Mouse (Mus musculus): ENCODE results near the gene Ankfn1. TPM values are rescaled to one million over a fixed set of nuclear protein-coding genes. Genes with fewer than 3 reads are reported as not detected.

The Ankfn1 gene
- total RNA-seq, 2 experiments from 2014 or later = 0.88 to 1.3 TPM

DNA sequence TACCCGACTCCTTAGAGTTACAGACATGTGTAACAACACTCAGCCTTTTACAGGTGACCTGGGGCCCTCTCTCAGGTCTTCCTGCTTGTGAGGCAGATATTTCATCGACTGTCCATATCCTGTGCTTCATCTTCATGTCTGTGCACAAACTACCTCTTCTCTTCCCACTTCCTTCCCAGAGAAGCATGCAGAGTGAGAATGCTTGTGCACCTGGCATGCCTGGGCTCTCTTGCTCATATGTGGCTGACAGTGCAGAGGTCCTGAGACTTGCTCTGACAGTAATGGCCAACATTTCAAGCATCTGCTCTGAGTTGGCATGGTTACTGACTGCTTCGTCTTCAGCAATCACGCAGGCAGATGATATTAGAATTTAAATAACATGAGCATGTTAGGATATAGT, 83.8 kb downstream of the Ankfn1 start:
- no peak for DNase-seq (ENCODE audit: low spot score in 2 of 2)

GRCm38 (mm10) chr11:89676922-89677321, 100.5 kb downstream of the Ankfn1 start:
- DNase-seq (ENCODE audit: low spot score in 2 of 2) = no peak

DNA sequence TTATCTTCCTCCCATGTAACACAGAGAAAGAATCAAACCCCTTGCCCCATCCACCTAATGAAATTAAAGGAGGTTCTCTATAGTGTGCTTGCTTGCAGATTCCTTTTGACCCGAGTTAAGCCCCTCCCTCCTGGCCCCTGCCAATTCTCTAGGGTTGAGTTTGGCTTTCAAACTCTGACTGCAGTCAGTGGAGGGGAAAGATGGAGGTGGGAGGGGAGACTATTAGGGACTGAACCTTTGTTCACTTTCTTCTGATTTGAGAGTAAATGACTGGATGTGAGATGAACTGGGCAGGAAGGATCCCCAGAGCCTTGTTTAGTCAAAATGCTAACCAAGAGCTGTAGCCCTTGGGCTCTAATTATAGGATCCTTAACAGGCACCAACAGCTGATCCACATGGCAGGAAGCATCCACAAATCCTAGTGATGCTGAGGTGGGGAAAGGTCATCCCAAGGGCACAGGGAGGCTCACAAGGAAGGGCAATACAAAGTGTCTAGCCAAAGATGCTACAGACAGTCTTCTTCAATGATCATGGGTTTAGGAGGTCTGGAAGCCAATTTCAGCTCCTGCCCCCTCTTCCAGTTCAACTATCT, 103.4 kb downstream of the Ankfn1 start:
- DNase-seq (ENCODE audit: low spot score in 2 of 2) = no peak

- no peak for DNase-seq (ENCODE audit: low spot score in 2 of 2)
Measured at GRCm38 (mm10) chr11:89672510-89673085, 104.9 kb downstream of the Ankfn1 start.

DNA sequence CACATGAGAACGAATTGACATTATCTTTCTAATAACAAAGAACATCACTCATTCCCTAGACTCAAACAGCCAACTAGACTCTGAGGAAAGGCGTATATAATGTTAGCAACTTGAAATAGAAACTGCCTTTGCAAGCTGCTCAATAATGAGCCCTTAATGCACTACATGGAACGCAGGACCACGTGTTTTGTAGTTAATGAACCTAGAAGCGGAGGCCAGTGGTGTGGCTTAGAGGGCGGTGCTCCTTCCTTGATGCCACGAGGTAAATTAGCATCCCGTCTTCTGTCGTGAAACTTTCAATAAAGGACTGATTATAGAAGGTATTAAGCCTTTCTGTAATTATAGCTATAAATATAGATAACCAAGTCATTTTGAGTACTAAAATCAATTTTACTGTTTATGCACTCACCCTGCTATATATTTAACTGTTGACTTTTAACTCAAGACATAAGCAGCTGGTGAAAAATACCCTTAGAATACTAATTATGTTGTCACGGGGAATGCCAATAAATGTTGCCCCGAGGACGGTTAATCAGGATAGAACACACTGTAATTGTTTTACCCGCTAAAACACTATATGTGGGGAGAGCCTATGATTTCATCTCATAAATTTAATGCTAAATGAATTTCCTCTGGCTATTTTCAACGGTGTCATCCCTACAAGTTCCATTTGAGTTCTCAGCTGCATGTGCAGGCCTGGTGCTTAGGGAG, 112.1 kb downstream of the Ankfn1 start:
- no peak for DNase-seq (ENCODE audit: low spot score in 2 of 2)

DNA sequence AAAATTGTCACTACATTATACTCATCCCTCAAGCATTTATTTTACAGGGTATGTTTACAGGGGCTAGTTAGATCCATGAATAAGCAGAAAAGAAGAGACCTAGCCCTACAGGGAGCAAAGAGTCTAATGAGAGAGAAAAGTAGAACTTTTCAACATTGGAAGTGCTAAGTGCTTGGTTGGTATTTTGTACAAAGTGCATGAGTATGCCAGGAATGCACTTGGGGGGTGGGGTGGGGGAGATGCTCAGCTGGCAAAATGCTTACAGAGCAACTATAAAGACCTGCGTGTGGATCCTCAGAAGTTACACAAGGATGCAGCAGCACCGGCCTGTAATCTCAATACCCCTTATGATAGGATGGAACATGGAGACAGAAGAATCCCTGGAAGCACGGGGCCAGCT, 118.4 kb downstream of the Ankfn1 start:
- no peak for DNase-seq (ENCODE audit: low spot score in 2 of 2)

DNA sequence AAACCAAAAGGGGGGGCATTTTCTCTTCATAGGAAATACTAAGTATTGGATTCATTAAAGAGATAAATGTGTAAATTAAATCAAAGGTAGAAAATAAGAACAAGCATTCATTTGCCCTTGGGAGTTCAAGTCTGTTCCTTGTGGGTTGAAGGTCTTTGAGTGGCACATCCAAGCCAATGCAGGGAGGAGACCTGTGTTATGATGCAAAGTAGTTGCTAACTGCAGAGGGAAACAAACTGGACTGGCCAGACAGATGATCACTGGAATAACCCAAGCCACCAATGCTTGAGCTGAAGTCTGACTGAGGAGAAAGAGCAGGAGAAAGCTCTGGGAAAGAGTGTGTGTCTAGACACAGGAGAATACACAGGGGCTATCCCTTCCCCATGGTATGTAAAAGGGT, 120.9 kb downstream of the Ankfn1 start:
- DNase-seq (ENCODE audit: low spot score in 2 of 2) = no peak

- no peak for DNase-seq (ENCODE audit: low spot score in 2 of 2)
Measured at GRCm38 (mm10) chr11:89635740-89636139, 141.7 kb downstream of the Ankfn1 start.

DNA sequence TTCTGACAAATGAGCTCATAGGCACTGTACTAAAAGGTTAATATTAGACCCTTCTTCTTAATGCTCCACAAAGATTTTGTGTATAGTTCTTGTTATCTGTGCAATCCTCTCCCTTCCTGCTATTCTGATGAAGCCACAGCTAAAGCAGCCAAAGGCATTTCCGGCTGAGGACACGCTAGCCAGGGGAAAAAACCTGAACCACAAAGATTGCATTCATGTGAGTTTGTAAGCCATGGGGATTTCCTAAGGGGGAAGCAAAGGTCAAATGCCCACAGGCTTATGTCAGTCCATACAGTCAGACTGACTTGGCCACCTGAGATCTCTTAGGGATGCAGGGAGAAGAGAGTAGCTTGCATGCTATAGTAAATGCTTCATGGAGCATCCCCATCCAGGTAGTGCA, 146.1 kb downstream of the Ankfn1 start:
- no peak for DNase-seq (ENCODE audit: low spot score in 2 of 2)

DNA sequence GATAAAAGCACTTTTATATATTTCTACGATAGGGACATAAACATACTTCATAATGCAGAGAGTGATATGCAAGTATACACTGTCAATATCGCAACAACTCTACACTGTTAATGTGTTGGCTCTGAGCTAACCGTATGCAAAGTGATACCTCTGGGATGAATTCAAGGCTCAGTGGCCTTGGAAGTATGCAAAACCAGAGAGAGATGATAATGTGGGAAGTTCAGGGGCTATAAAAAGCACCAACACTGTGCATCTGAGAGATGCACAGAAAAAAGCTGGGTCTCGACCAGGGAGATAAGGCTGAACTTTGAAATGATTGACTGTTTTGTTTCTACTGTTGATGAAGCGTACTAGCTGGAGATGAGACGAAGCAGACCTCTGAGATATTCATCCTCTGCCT, 148.9 kb downstream of the Ankfn1 start:
- DNase-seq (ENCODE audit: low spot score in 2 of 2) = no peak

- no peak for DNase-seq (ENCODE audit: low spot score in 2 of 2)
Measured at GRCm38 (mm10) chr11:89627232-89627631, 150.2 kb downstream of the Ankfn1 start.

DNA sequence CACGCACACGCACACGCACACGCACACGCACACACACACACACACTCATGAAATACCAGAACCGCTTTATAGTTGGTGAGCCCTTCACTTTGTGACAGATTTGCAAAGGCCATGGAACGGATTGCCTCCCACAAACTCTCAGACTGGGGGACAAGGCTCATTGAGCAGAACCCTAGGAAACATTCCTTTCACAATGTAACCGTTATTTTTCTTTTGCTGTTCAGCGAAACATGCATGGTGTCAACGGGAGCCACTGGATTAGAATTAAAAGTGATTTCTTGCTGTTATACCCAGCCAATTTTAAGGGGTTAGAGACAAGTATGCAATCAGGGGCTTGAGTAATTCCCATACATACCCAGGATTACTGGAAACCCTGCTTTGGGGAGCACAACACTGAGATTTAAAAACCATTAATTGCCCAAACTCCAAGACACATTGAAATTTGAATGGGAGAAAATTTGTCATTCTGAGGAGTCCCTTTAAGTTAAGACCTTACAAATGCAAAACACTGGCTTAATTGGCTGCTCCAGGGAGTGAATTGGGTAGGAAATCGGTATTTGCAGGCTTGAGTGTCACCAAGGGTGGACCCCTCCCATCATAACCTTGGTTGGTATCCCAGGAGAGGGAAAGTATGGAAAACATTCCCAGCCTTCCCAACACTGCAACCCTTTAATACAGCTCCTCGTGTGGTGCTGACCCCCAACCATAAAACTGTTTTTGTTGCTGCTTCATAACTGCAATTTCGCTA, 153.6 kb downstream of the Ankfn1 start:
- no peak for DNase-seq (ENCODE audit: low spot score in 2 of 2)

GRCm38 (mm10) chr11:89619955-89620354, 157.5 kb downstream of the Ankfn1 start:
- DNase-seq (ENCODE audit: low spot score in 2 of 2) = no peak

GRCm38 (mm10) chr11:89615806-89616205, 161.6 kb downstream of the Ankfn1 start:
- no peak for DNase-seq (ENCODE audit: low spot score in 2 of 2)

- no peak for DNase-seq (ENCODE audit: low spot score in 2 of 2)
Measured at GRCm38 (mm10) chr11:89611596-89611995, 165.9 kb downstream of the Ankfn1 start.

DNA sequence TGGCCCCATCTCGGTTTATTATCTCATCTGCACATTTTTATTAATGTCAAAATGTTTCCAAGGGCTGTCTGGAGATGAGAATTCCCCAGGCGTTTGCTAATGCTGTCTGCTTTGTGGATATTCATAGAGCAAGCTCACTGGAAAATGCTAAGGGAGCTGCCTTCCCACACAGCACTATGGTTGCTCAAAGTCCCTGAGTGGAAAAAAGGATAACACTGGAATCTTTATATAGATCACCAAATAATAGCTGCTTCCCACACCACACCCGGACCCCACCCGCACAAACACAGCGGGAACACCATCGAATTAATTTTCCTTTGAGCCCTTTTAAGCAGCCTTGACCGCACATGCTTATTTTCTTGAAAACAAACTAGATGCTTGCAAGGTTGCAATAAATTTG, 169.4 kb downstream of the Ankfn1 start:
- DNase-seq (ENCODE audit: low spot score in 2 of 2) = no peak

GRCm38 (mm10) chr11:89607270-89607669, 170.2 kb downstream of the Ankfn1 start:
- no peak for DNase-seq (ENCODE audit: low spot score in 2 of 2)

DNA sequence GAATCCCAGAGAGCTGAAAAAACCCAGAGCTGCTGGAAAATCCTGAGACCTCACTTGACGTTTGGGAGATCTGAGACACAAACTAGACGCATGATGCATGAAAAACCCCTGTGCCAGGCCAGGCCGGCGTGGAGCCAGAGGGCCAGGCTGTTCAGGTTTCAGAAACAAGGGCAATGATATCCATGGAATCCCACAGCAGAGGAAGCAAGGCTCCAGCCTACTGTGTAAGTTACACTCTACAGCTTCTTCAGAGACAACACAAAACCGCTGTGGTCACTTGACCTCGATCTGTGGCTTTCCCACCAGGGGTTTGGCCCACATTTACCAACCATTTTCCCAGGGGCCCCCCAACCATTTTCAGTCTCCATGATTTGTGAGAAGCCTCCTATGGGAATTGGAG, 171.1 kb downstream of the Ankfn1 start:
- peak in 1 of 2 experiments; percentile 24 for DNase-seq (ENCODE audit: low spot score in 2 of 2)

GRCm38 (mm10) chr11:89602966-89603365, 174.5 kb downstream of the Ankfn1 start:
- DNase-seq (ENCODE audit: low spot score in 2 of 2) = no peak

DNA sequence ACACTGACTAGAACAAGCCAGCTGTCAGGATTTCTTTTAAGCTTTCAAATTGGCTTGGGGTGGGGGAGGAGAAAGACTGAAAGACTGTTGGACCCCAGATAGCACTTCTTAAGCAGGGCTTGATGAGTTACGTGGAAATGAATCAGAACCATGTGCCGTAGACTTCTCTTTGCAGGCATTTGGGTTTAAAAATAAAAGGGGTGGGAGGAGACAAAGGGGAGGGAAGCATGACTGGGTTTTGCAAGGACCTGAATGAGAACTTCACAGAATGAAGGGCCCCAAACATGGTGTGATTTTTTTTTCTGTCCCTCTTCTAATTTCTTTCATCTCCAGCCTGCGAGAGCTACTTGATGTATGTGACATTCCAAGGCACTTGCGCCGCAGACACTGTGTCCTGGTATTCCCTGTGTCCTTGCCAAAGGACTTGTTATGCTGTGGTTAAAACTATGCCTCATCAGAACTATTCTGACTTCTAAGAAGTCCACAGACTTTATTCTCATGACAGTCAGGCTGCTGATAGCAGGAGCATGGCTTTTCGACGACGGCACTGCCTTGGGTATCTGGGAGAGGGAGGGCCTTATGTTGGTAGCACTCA, 176.4 kb downstream of the Ankfn1 start:
- no peak for DNase-seq (ENCODE audit: low spot score in 2 of 2)

DNA sequence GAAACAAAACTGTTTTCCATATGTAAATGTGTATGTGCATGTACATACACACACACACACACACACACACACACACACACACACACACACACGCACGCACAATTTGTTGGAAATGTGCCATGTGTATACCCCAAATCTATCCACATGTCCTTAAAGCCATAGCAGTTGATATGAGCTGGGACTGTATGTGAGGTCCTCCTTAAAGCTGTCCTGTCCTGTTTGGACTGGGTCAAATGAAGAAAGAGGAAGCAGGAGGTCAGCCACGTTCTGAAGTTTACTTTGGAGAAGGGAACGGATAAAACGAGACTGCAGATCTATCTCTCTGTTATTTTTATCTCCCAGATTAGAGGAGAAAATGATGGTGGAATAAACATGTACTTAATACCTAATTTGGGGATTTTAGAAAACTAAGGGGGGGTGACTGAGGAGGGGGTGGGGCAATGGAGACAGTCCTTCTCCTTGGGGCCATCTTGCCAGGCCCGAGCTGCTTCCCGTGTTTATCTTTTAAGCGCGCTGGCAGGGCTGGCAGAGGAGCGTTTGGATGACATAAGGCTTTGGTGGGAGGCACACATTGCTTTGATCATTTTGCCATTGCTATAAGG, 187.1 kb downstream of the Ankfn1 start:
- DNase-seq (ENCODE audit: low spot score in 2 of 2) = no peak
